Mouse (Mus musculus) kidney, postnatal 4 days (tissue): ENCODE results near the gene Zfp366.

ENCODE experiments used
- DNase-seq, 2 experiments: peaks; one replicate each; pipeline ENCODE4 v3.0.0; 2021; ENCODE audit warnings: mixed read lengths in 2 of 2

Zfp366 gene

GRCm38 (mm10) chr13:99227456-99228250 is 43.0 kb downstream of the Zfp366 start:
- DNase-seq: no peak

GRCm38 (mm10) chr13:99228821-99229570 is 44.4 kb downstream of the Zfp366 start:
- no peak for DNase-seq

GRCm38 (mm10) chr13:99229641-99230494 is 45.2 kb downstream of the Zfp366 start:
- peak in 1 of 2 experiments; percentile 42 for DNase-seq

- DNase-seq: peak; percentile 59 to 75
Measured at GRCm38 (mm10) chr13:99230495-99230868, 45.9 kb downstream of the Zfp366 start.

- no peak for DNase-seq
Measured at GRCm38 (mm10) chr13:99233333-99233732, 48.7 kb downstream of the Zfp366 start.

GRCm38 (mm10) chr13:99233956-99234355 is 49.3 kb downstream of the Zfp366 start:
- no peak for DNase-seq

GRCm38 (mm10) chr13:99235428-99236210 is 51.0 kb downstream of the Zfp366 start:
- peak; percentile 54 to 57 for DNase-seq

GRCm38 (mm10) chr13:99236222-99236621 is 51.6 kb downstream of the Zfp366 start:
- DNase-seq: no peak

- DNase-seq: no peak
Measured at GRCm38 (mm10) chr13:99237122-99237521, 52.5 kb downstream of the Zfp366 start.

- DNase-seq: peak; percentile 55 to 71
Measured at GRCm38 (mm10) chr13:99237841-99238216, 53.2 kb downstream of the Zfp366 start.

GRCm38 (mm10) chr13:99238217-99239160 is 53.9 kb downstream of the Zfp366 start:
- peak; percentile 76 to 84 for DNase-seq

- peak; percentile 55 to 72 for DNase-seq
Measured at GRCm38 (mm10) chr13:99239161-99239530, 54.5 kb downstream of the Zfp366 start.

- no peak for DNase-seq
Measured at GRCm38 (mm10) chr13:99239741-99240140, 55.1 kb downstream of the Zfp366 start.

- no peak for DNase-seq
Measured at GRCm38 (mm10) chr13:99241984-99242383, 57.4 kb downstream of the Zfp366 start.

GRCm38 (mm10) chr13:99242895-99243294 is 58.3 kb downstream of the Zfp366 start:
- DNase-seq: no peak

- no peak for DNase-seq
Measured at GRCm38 (mm10) chr13:99243831-99244230, 59.2 kb downstream of the Zfp366 start.

- no peak for DNase-seq
Measured at GRCm38 (mm10) chr13:99244471-99244870, 59.8 kb downstream of the Zfp366 start.

GRCm38 (mm10) chr13:99244896-99245295 is 60.3 kb downstream of the Zfp366 start:
- no peak for DNase-seq

GRCm38 (mm10) chr13:99245916-99246460 is 61.4 kb downstream of the Zfp366 start:
- no peak for DNase-seq

- DNase-seq: no peak
Measured at GRCm38 (mm10) chr13:99250806-99251205, 66.2 kb downstream of the Zfp366 start.

- DNase-seq: no peak
Measured at GRCm38 (mm10) chr13:99254215-99254614, 69.6 kb downstream of the Zfp366 start.
